Mouse (Mus musculus) lung, postnatal 36 days (tissue): ENCODE results near the gene Kif24.
"Not testable (repeated sequence)": the region's sequence is repeated elsewhere in the genome, so short reads cannot be mapped to it uniquely, and the experiment has no call there.

Source experiments
- DNase-seq: peaks from one replicate; pipeline ENCODE4 v3.0.0; 2022; ENCODE audit warnings: mixed read lengths

Kif24 gene

GRCm38 (mm10) chr4:41492951-41493350, 28.3 kb upstream of the Kif24 start:
- no peak for DNase-seq

- DNase-seq, result peak; percentile 80
Measured at GRCm38 (mm10) chr4:41481601-41482017, 16.9 kb upstream of the Kif24 start.

GRCm38 (mm10) chr4:41480254-41480653, 15.6 kb upstream of the Kif24 start:
- peak; percentile 52 for DNase-seq

DNA sequence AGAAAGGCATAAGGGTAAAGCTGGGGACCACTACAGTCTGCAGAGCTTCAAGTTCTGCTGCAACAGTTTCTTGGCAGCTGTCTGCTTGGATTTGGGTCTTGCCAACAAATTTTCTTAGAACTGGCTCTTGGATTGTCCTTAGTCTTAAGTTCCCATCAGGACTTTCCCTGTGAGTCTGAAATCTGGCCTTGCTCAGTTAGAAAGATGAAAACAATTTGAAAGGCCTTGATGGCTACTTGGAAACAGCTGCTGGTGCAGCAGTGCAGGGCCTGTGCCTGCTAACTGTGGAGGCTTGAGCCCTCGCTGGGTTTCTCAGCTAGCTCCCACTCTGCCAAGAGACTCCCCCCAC, 14.7 kb upstream of the Kif24 start:
- DNase-seq, result peak; percentile 59

- DNase-seq, result no peak
Measured at GRCm38 (mm10) chr4:41478751-41479455, 14.2 kb upstream of the Kif24 start.

DNA sequence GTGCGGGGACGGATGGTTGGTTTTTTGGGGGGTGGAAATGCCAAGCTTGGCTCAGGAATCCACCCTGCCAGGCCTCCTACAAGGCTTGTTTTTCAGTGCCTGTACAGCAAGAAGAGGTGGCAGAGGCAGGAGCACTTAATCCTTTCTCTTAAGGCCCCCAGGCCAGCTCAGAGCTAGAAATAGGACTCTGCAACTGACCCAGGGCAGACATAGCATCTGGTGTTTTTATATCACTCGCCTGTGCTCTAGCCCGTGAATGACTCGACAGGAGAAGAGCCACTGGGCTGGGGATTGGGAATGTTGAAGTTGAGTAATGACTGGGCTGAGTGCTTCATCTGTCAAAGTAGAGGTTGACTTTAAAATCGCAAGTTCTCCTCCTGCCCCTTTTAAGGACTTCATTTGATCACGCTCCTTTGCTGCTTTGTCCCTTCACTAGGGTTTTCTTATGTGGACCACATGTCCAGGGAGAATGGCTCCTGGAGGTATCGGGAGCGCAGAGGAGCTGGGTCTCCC, 13.0 kb upstream of the Kif24 start:
- no peak for DNase-seq

DNA sequence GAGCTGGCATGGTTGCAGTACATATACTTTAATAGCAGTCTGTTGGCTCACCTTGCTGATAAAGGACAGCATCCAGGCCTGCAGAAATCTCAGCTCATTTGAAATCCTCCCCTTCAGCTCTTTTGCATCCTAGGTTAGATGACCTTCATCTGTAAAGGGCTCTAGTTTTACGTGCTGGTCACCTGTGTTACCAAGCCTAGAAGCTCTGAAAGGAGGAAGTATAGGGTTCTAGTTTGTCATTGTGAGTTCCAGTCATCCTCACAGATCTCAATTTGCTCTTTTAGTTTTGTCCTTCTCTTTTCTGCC, 6.7 kb upstream of the Kif24 start:
- no peak for DNase-seq

GRCm38 (mm10) chr4:41470684-41471383, 6.1 kb upstream of the Kif24 start:
- DNase-seq, result peak; percentile 25

DNA sequence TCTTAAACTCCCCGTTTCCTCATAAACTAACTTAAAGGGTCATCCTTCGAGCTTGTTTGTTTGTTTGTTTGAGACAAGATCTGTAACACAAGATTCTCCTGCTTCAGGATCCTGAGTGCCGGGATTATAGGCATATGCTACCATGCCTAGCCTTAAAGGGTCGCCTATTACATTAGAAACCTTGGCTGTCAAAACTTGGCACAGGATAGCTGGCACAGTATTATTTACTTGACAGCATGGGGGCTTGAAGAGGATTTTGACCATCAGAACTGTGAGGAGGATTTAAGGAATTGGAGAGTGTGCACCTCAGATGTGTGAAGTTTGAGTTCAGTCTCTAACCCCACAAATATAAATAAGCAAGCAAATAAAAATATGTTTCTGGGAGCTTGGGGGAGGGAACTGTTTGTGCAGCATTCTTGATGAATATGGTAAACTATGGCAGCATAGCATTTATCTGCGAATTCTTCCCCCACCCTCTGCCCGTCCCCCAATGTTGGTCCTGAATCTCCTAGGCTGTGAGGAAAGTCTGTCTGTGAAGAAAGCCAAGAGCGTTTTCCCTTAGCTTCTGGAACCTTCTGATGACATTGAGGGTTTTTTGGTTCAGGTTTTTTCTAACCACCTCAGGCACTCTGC, 5.5 kb upstream of the Kif24 start:
- DNase-seq, result no peak

- no peak for DNase-seq
Measured at GRCm38 (mm10) chr4:41469199-41469598, 4.5 kb upstream of the Kif24 start.

- DNase-seq, result peak; percentile 79
Measured at GRCm38 (mm10) chr4:41468396-41469080, 3.9 kb upstream of the Kif24 start.

- no peak for DNase-seq
Measured at GRCm38 (mm10) chr4:41465287-41465665, 589 bp upstream of the Kif24 start.

- DNase-seq, result not testable (repeated sequence)
Measured at GRCm38 (mm10) chr4:41463051-41463738, 1.5 kb downstream of the Kif24 start.

- DNase-seq, result no peak
Measured at GRCm38 (mm10) chr4:41460690-41461089, 4.0 kb downstream of the Kif24 start.

DNA sequence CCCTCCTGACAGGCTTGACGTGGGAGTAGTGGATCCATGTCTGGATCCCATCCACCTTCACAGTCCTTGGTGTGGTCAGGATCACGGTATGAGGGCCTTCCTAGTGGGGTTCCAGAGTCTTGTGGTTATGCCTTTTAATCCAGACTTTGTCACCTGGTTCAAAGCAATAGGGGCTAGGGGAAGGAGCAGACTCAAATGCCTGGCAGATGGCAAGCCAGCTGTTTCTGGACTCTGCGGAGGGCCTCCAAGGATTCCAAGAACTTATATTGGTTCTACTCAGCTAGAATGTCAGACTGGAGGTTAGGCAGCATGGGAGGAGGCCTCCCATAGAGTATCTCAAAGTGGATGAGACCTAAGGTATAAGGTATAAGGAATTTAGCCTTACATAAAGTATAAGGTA, 17.1 kb downstream of the Kif24 start:
- no peak for DNase-seq

DNA sequence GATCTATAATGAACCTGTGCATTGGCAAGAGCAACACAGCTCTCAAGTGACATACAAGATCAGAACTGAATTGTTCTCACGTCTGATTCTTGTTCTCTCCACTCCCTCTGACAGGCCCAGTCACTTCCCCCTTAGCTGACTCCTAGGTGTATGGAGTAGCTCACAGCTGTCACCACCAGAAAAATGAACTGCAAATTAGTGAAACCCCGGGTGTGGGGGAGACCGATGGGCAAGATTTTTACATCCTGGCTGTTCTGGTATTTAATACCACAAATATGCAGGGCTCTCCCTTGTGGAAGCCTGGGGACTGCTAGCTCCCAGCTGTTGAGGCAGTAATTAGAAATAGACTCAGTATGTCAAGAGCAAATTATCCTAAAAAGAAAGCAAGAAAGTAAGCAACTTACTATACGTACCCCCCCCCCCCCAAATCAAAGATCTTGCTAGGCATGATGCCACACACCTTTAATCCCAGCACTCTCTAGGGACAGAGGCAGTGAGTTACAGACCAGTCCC, 21.8 kb downstream of the Kif24 start:
- DNase-seq, result no peak

- no peak for DNase-seq
Measured at GRCm38 (mm10) chr4:41438931-41439330, 25.8 kb downstream of the Kif24 start.

DNA sequence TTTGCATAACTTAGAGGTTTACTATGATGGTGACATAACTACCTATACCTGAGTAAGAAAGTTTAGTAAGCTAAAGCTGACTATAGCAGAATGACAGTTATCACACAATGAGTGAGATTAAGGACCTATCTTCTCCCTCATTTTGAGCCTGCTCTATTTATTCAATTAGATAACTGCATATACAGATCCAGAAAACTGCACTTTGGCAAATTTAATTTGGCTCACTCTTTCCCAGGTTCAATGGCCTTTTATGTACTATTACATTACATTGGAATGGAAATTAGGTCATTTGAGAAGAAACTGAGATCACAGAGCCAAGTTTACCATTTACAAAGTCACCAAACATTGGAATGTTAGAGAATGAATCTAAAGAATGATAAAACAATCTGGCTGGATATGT, 47.7 kb downstream of the Kif24 start:
- DNase-seq, result no peak

- no peak for DNase-seq
Measured at GRCm38 (mm10) chr4:41409341-41409740, 55.3 kb downstream of the Kif24 start.

- no peak for DNase-seq
Measured at GRCm38 (mm10) chr4:41407353-41407752, 57.3 kb downstream of the Kif24 start.

GRCm38 (mm10) chr4:41406597-41406996, 58.1 kb downstream of the Kif24 start:
- DNase-seq, result no peak

- DNase-seq, result no peak
Measured at GRCm38 (mm10) chr4:41401573-41401972, 63.1 kb downstream of the Kif24 start.

- no peak for DNase-seq
Measured at GRCm38 (mm10) chr4:41401167-41401566, 63.5 kb downstream of the Kif24 start.
